Mouse (Mus musculus) liver, embryonic 14.5 days (tissue): Measurements from ENCODE around the gene Mab21l3.

Experiments
- CTCF ChIP-seq: IDR thresholded peaks from 2 replicates; pipeline ENCODE4 v1.5.1; 2016; ENCODE audit warnings: antibody characterized with exemption, low read depth, control low read depth
- EP300 ChIP-seq: IDR thresholded peaks from 2 replicates; pipeline ENCODE4 v1.6.1; 2016; ENCODE audit warnings: antibody characterized with exemption, low read depth

DNA sequence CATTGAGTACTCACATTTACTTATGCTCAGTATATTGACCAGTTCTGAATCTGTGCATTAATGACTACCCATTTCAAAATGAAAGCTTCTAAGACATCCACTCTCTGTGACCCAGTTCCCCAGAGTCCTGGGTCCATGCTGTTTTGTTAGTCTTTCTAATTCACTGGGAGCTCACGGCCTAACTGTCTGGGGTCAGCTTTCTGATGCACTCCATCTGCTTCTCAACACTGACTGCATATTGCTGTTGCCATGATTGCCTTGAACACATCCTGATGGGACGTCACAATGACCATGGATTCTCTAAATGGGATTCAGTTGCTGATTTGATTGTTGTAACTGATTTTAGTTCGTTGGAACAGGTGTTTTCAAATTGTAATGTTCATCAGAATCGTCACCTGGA is 56.6 kb downstream of the Mab21l3 start:
- no peak for TF ChIP-seq CTCF
- no peak for TF ChIP-seq EP300
